ENCODE assay signal across 7 mouse cellular contexts in genomic region chr1:64117478-64118284, GRCm38 (mm10). TPM values are rescaled to one million over a fixed set of nuclear protein-coding genes. Genes with fewer than 3 reads are reported as not detected.
DNase-seq lines count a peak whose midpoint lies in the region; ATAC-seq lines count a peak whose summit lies in the region.

No protein-coding gene starts in this region.

- H3K4me1 ChIP-seq in lung, embryonic 15.5 days = peaks cover 34% of the 10 kb centered on the region
- peaks cover 46% of the 10 kb centered on the region for H3K4me1 ChIP-seq in forebrain, embryonic 12.5 days
- peaks cover 36% of the 10 kb centered on the region for H3K4me1 ChIP-seq in limb, embryonic 13.5 days
- H3K4me1 ChIP-seq in neural tube, embryonic 14.5 days (ENCODE audit: control insufficient read depth, insufficient read depth, low read length) = peaks cover 23% of the 10 kb centered on the region

- no peak for DNase-seq in lung, postnatal 36 days
- no peak for DNase-seq in left cerebral cortex, postnatal 4 days
- no peak for DNase-seq in urinary bladder, adult 2 months (ENCODE audit: low spot score)

- no peaks in the 10 kb centered on the region for H3K9me3 ChIP-seq in lung, embryonic 15.5 days
- H3K9me3 ChIP-seq in forebrain, embryonic 12.5 days = no peaks in the 10 kb centered on the region
- no peaks in the 10 kb centered on the region for H3K9me3 ChIP-seq in limb, embryonic 13.5 days
- no peaks in the 10 kb centered on the region for H3K9me3 ChIP-seq in neural tube, embryonic 14.5 days (ENCODE audit: control insufficient read depth, low read length)

- no peaks in the 10 kb centered on the region for H3K36me3 ChIP-seq in lung, embryonic 15.5 days
- H3K36me3 ChIP-seq in forebrain, embryonic 12.5 days (replicated peaks) = no peaks in the 10 kb centered on the region
- H3K36me3 ChIP-seq in limb, embryonic 13.5 days = no peaks in the 10 kb centered on the region
- no peaks in the 10 kb centered on the region for H3K36me3 ChIP-seq in neural tube, embryonic 14.5 days (ENCODE audit: control insufficient read depth, insufficient read depth, low read length)

- WGBS in lung, embryonic 15.5 days = 56% methylated on average over 11 of the region's 11 CpGs
- 83% methylated on average over 11 of the region's 11 CpGs for WGBS in forebrain, embryonic 12.5 days
- WGBS in limb, embryonic 13.5 days = 81% methylated on average over 11 of the region's 11 CpGs
- WGBS in neural tube, embryonic 14.5 days = 60% methylated on average over 11 of the region's 11 CpGs

- intact Hi-C loops in left cerebral cortex, postnatal 4 days (cut with DNase I) = loop anchor here (5.0 kb wide), 3 partner anchors 165 to 450 kb away; no protein-coding TSS in a partner anchor

- no peak overlapping the region for H3K9ac ChIP-seq in lung, embryonic 15.5 days
- peak overlapping the region; percentile 98; the same call in 1 of the 2 replicates for H3K9ac ChIP-seq in forebrain, embryonic 12.5 days
- H3K9ac ChIP-seq in limb, embryonic 13.5 days = no peak overlapping the region
- H3K9ac ChIP-seq in neural tube, embryonic 14.5 days (replicated peaks; ENCODE audit: low read depth, low read length) = peak overlapping the region; percentile 89

- no peak for ATAC-seq in lung, embryonic 15.5 days (ENCODE audit: borderline replicate concordance, extremely low read depth, low FRiP score, low TSS enrichment)
- ATAC-seq in forebrain, embryonic 12.5 days (ENCODE audit: low FRiP score) = no peak
- ATAC-seq in limb, embryonic 13.5 days (ENCODE audit: low FRiP score, low read depth) = no peak
- no peak for ATAC-seq in neural tube, embryonic 14.5 days (ENCODE audit: low read depth)

- H3K4me2 ChIP-seq in lung, embryonic 15.5 days = peak overlapping the region; percentile 68
- peak overlapping the region; percentile 66 for H3K4me2 ChIP-seq in forebrain, embryonic 12.5 days
- H3K4me2 ChIP-seq in limb, embryonic 13.5 days (replicated peaks) = peak overlapping the region; percentile 78
- peak overlapping the region; percentile 70 for H3K4me2 ChIP-seq in neural tube, embryonic 14.5 days (ENCODE audit: low read depth, low read length)

- H3K27ac ChIP-seq in lung, embryonic 15.5 days = no peak overlapping the region; the same call in 1 of the 2 replicates
- H3K27ac ChIP-seq in forebrain, embryonic 12.5 days = peak overlapping the region; percentile 100
- no peak overlapping the region for H3K27ac ChIP-seq in limb, embryonic 13.5 days
- peak overlapping the region; percentile 100; the same call in 1 of the 2 replicates for H3K27ac ChIP-seq in neural tube, embryonic 14.5 days (ENCODE audit: low read depth, low read length)

- H3K4me3 ChIP-seq in lung, embryonic 15.5 days = no peak overlapping the region
- H3K4me3 ChIP-seq in forebrain, embryonic 12.5 days (replicated peaks) = peak overlapping the region; percentile 72
- H3K4me3 ChIP-seq in limb, embryonic 13.5 days = no peak overlapping the region
- peak overlapping the region; percentile 81 for H3K4me3 ChIP-seq in neural tube, embryonic 14.5 days (ENCODE audit: low read depth, low read length)

- no peaks in the 10 kb centered on the region for H3K27me3 ChIP-seq in lung, embryonic 15.5 days
- no peaks in the 10 kb centered on the region for H3K27me3 ChIP-seq in forebrain, embryonic 12.5 days
- H3K27me3 ChIP-seq in limb, embryonic 13.5 days = no peaks in the 10 kb centered on the region
- no peaks in the 10 kb centered on the region for H3K27me3 ChIP-seq in neural tube, embryonic 14.5 days (ENCODE audit: control insufficient read depth, insufficient read depth, low read length)

RNA-seq across cellular contexts. Expression of gene Klf7, which starts 4.4 kb away (rescaled TPM):
- 23.8 and 23.9 TPM in 2 replicates for polyA plus RNA-seq in lung, embryonic 15.5 days (2015; fragmentation: Nextera tagmentation; extraction: Ambion mirVana)
- polyA plus RNA-seq in forebrain, embryonic 12.5 days (2016; fragmentation: Nextera tagmentation; extraction: Ambion mirVana) = 40.7 and 46.9 TPM in 2 replicates
- polyA plus RNA-seq in limb, embryonic 13.5 days (2015; fragmentation: Nextera tagmentation; extraction: Ambion mirVana) = 20.0 and 21.7 TPM in 2 replicates
- 71.4 and 78.3 TPM in 2 replicates for polyA plus RNA-seq in neural tube, embryonic 14.5 days (2014; fragmentation: Nextera tagmentation; extraction: Ambion mirVana)
- 100 to 1,000 TPM; 153 to 161 TPM for total RNA-seq in left cerebral cortex, postnatal 4 days (2021)
- 16.0 and 21.5 TPM in 2 replicates for polyA plus RNA-seq in urinary bladder, adult 2 months (2012; rRNA removed)

Comparison
In these comparisons a context has a peak if more than half of its experiments do, and no peak if none do; other contexts are left out.
1. H3K27ac ChIP-seq: peak in forebrain, embryonic 12.5 days (single experiment) and neural tube, embryonic 14.5 days (single experiment); none in lung, embryonic 15.5 days (single experiment) and limb, embryonic 13.5 days (single experiment).
2. H3K4me3 ChIP-seq: peak in forebrain, embryonic 12.5 days (single experiment) and neural tube, embryonic 14.5 days (single experiment); none in lung, embryonic 15.5 days (single experiment) and limb, embryonic 13.5 days (single experiment).
3. H3K9ac ChIP-seq: peak in forebrain, embryonic 12.5 days (single experiment) and neural tube, embryonic 14.5 days (single experiment); none in lung, embryonic 15.5 days (single experiment) and limb, embryonic 13.5 days (single experiment).
4. Peak in every context shown above with its lines, with median percentiles within 50 percentile points of each other: H3K4me2 ChIP-seq.